Mouse (Mus musculus) T-helper 1 cell (primary cell): ENCODE results near the gene Sytl5.

Experiments
- in situ Hi-C: fragments of 300-600 bp; cut with MboI, MseI; formaldehyde crosslinking; loops from one replicate; pipeline ENCODE4 v1.15.1; 2025; ENCODE audit warnings: high pct_unique_total_duplicates

The Sytl5 gene

GRCm38 (mm10) chrX:9885322-9885721 is at the start of gene Sytl5:
TSS of gene Sytl5 (plus strand) at chrX:9885622.
- in situ Hi-C loops, result loop anchor here (5.0 kb wide), 1 partner anchor 72 kb away; no protein-coding TSS in a partner anchor

GRCm38 (mm10) chrX:9846628-9847027 is 38.8 kb upstream of the Sytl5 start, which contains the start of gene Hypm:
TSS of gene Hypm (plus strand) at chrX:9846928.
- in situ Hi-C loops, result no loop called here

- in situ Hi-C loops, result no loop called here
Observed at GRCm38 (mm10) chrX:9849403-9849802, 36.0 kb upstream of the Sytl5 start, which contains the start of gene H2al3. TSS of gene H2al3 (plus strand) at chrX:9849703.

GRCm38 (mm10) chrX:9861859-9862258 is 23.6 kb upstream of the Sytl5 start:
- in situ Hi-C loops, result loop anchor here (25.0 kb wide), 1 partner anchor 1450 kb away; the partner anchor contains the start of genes H2al1b, H2al1c, H2al1d and H2al1e

DNA sequence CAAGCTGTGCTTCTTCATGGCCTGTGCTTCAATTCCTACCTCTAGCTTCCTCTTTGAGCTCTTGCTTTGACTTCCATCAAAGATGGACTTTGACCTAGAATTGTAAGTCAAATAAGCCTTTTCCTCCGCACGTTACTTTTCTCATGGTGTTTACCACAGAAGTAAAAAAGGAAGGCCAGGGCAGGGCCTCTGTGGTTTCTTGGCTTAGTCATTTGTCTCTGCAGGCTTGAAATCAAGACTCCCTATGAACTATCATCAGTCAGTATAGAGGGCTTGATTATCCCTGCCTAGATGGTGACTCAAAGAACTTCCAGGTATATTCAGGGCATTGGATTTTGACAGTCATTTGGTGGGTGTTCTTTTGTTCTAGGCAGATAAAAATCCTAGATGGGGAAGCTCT is 9.9 kb upstream of the Sytl5 start:
- in situ Hi-C loops, result no loop called here

GRCm38 (mm10) chrX:9909572-9909971 is 24.1 kb downstream of the Sytl5 start:
- in situ Hi-C loops, result no loop called here

GRCm38 (mm10) chrX:9933839-9934238 is 48.4 kb downstream of the Sytl5 start:
- in situ Hi-C loops, result no loop called here

DNA sequence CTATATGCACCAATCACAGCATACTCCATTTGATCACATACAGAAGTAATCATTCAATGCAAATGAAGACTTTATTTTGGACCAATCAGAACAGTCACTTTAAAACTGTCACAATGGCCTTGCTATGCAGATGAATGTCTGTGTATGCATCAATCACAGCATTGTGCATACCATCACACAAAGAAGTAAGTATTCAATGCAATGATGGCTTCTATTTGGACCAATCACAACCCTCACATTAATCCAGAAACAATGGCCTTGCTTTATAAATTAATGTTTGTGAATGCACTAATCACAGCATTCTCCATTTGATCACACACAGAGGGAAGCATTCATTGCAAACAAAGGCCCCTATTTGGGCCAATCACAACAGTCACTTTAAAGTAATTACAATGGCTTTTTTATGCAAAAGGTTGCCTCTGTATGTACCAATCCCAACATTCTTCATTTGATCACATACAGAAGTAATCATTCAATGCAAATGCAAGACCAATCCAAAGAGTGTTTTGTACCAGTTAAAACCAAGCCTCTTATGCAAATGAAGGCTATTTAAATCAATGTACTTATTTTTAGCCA is 98.8 kb downstream of the Sytl5 start:
- in situ Hi-C loops, result no loop called here

- in situ Hi-C loops, result loop anchor here (5.0 kb wide), 1 partner anchor 67 kb away; no protein-coding TSS in a partner anchor
Observed at GRCm38 (mm10) chrX:10000718-10001117, 115.3 kb downstream of the Sytl5 start.

- in situ Hi-C loops, result no loop called here
Observed at GRCm38 (mm10) chrX:10005946-10006345, 120.5 kb downstream of the Sytl5 start.

- in situ Hi-C loops, result no loop called here
Observed at GRCm38 (mm10) chrX:10007675-10008270, 122.4 kb downstream of the Sytl5 start.

GRCm38 (mm10) chrX:10010202-10010601 is 124.8 kb downstream of the Sytl5 start:
- in situ Hi-C loops, result no loop called here

DNA sequence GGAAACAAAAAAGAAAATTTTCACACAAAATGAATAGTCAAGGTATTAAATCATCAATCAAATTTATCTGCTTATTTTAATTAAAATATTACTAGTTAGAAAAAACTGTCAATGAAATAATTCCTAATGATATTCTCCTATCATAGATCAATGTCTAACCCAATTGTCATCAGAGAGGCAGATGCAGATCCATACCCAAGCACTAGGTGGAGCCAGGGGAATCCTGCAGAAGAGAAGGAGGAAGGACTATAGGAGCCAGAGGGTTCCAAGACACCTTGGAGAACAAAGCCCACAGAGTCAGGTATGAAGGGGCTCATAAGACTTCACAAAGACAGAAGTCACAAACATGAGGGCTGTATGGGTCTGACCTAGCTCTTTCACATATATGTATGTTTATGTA is 149.2 kb downstream of the Sytl5 start:
- in situ Hi-C loops, result no loop called here
